Mouse (Mus musculus): ENCODE results near the gene Camkk2.

Gene Camkk2

DNA sequence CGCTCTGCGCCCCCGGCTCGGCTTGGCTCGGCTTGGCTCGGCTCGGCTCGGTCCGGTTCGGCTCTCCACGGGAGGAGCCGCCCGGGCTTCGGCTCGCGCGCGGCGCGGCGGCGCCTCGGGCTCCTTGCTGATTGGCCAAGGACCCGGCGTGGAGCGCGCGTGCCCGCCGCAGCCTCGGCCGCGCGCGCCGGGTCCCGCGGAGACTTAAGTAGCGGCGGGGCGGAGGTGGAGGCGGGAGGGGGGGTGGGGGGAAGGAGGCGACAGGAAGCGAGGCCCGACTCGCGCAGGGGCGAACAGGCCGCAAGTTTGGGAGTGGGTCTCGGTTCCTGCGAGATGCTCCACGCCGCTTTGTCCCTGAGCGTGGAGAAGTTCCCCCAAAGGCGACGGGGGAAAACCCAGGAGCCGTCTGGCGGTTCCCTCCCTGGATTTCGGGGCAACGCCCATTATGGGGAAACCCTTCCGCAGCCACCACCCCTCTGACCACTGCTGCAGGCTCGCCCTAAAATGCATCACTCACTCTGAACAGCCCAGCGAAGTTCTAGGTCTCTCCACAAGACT lies at the start of gene Camkk2:
Gene Camkk2 (minus strand): TSS at position 133 of the 558 bp plus-strand sequence.
- peak; percentile 77 for DNase-seq (ENCODE audit: low spot score)

DNA sequence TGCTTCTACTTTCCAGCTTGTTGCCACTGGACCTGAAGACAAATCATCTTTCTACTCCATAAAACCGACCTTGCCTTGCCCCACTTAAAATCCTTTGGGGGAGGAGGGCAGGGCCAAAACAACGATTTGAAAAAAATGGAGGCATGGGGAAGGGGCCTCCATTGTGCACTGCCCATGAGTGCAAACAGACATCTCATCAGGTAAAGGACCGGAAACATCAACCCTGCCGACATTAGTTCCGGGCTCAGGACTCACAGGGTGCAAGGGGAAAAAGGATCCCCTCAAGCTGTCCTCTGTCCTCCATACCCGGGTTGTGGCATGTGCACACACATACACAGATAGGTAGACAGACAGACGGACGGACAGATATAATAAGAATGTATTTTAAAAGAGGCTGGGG lies 45.9 kb upstream of the Camkk2 start:
- DNase-seq (ENCODE audit: low spot score), result no peak

DNA sequence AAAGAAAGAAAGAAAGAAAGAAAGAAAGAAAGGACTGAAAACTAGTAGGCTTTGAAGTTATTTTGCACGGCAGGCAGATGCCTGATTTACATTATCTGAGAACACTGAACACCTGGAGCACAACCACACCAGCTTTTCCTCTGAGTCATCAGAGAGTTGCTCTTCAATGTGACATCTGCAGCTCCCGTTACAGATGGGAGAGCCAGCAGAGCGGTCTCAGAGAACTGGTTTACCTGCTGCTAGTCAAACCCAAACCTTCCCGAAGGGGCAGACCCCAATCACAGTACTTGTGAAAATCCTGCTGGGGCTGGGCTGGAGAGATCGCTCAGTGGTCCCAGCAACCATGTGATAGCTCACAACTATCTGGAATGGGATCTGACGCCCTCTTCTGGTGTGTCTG lies 45.2 kb upstream of the Camkk2 start:
- DNase-seq (ENCODE audit: low spot score), result no peak

DNA sequence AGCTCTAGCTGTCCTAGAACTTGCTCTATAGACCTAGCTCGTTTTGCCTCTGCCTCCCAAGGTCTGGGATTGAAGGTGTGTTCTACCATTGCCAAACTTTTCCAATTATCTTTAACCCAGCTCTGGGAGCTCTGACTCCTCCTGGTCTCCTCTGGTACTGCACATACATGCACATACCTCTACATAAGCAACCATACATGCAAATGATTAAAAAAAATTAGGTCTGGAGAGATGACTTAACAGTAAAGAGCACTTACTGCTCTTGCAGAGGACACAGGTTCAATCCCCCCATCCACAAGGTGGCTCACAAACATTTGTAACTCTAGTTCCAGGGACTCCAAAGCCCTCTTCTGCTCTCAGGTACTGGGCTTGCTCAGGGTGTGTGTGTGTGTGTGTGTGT lies 44.8 kb upstream of the Camkk2 start:
- no peak for DNase-seq (ENCODE audit: low spot score)

DNA sequence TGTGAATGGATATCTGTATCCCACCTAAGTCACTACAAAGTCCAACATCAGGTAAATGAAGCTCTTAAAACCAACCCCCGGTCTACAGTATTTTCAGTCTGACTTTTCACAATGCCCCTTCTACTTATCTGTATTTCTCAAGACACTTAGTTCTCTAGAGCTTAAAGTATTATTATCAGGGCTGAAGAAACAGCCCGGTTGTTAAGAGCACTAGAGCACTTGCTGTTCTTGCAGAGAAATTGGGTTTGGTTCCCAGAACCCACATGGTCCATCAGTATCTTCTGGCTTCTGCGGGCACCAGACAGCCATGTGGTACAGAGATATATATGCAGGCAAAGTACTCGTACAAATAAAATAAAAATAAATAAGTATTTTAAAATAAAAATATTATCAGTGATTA lies 43.2 kb upstream of the Camkk2 start:
- DNase-seq (ENCODE audit: low spot score), result no peak

DNA sequence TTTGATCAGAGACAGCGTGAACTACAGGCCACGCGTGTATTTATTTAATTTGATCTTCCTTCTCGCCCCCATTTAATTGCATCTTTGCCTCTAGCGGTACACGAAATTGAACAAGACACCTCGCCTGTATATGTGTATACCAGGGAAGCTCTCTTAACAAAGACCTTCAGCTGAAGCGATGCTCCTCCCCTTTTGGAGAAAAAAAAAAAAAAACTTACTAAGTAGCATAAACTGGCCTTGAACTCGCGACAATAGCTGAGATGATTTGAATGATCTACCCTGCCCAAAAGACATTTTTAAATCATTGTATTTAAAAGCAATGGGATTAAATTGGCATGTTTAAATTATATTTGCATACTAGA lies 42.3 kb upstream of the Camkk2 start:
- DNase-seq (ENCODE audit: low spot score), result no peak

DNA sequence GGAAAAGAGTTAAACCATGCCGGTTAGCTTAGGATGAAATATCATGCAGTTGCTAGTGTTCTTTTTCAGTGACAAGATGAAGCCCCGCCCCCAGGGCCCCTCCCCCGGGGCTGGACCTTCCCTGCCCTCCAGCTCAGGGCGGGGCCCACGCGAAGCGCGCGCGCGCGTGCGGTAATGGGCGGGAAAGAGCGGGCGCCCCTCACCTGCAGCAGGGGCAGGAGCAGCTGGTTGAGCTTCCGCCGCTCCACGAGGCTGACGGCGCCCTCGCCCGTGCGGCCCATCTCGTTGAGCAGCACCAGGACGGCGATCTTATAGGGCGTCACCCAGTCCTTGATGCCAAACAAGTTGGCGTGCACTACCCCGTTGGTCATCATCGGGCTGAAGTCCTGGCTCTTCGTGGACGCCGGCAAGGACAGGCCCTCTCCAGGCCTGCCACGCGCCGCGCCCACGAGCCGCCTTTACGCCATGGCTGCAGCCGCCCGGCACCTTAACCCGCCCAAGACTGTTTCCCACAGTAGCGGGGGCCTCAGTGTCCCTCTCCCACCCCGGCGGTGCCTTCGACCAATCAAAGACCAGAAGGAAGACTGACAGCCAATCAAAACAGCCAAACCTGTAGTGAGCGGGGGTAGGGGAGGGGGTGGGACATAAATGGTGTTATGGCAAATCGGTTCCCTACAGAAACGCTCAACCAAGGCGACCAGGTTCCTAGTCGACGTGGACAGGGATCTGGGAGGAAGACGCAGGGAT lies 41.7 kb upstream of the Camkk2 start, which contains the start of gene Anapc5:
Gene Anapc5 (minus strand): TSS at position 563 of the 747 bp plus-strand sequence.
- peak; percentile 90 for DNase-seq (ENCODE audit: low spot score)

DNA sequence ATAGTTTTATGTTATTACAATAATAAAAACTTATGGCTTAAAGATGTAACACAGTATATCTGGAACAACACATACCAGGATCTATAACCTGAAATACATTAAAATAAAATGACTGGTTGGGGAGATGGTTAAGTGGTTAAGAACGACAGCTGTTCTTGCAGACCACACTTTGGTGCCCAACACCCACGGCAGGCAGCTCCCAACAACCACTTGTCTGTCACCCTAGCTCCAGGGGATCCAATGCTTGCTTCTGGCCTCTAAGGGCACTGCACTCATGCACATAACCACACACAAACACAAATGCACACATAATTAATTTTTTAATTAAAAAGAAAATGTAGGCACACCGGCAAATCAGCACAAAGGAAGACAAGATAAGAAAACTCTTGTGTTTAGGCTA lies 33.5 kb upstream of the Camkk2 start:
- no peak for DNase-seq (ENCODE audit: low spot score)

DNA sequence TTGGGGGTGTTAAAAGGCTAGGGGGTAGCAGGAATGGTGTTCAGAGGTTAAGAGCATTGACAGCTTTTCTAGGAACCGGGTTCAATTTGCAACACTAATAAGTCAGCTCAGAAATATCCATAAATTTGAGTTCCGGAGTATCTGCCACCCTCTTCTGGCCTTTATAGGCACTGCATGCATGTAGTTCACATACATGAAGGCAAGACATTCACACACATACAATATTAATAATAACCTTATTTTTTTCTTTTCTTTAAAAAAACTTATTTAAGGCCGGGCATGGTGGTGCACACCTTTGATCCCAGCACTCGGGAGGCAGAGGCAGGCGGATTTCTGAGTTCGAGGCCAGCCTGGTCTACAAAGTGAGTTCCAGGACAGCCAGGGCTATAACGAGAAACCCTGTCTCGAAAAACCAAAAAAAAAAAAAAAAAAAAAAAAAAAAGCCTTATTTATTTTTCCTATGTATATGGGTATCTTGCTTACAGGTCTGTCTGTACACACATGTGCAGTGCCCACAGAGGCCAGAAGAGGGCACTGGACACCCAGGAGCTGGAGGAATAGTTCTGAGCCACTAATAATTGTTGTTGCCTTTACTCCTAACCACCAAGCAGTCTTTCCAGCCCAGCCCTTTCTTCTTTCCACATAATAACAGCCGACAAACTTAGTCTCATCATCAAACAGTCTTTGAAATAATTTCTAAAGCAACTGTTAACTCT lies 32.3 kb upstream of the Camkk2 start:
- DNase-seq (ENCODE audit: low spot score), result no peak

DNA sequence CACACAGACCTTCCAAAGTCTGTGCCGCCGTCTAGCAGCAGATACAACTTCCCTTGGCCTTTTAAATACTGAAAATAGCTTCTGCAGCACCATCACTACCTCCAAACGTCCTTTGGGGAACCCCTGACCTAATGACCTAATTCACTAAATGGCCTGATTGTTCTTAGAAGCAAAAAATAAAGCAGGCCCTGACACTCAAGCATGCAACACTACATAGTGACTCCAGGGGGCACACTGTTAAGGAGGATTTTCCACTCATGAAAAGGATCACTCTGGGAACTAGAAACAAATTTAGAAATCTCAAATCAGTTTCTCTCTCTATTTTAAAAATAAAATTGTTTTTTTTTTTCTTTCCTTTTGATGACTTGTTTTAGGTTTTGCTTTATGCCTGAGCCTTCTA lies 26.3 kb upstream of the Camkk2 start:
- no peak for DNase-seq (ENCODE audit: low spot score)

DNA sequence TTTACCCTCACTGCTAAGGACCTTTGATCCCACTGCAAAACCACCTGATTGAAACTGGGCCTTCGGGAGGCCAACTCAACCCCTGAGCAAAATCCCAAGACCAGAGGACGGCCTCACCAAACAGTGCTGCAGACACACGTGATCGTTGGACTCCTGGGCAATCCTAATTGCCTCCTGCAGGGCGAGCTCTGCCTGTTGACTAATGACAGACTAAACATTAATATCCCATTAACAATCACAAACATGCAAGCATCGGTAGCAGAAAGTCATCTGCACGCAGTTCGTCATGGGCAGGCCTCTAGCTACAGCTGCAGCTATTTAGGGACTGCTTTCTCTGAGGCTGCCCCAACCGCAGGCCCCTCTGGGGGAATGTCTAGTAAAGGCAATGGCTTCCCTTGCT lies 23.5 kb upstream of the Camkk2 start:
- no peak for DNase-seq (ENCODE audit: low spot score)

DNA sequence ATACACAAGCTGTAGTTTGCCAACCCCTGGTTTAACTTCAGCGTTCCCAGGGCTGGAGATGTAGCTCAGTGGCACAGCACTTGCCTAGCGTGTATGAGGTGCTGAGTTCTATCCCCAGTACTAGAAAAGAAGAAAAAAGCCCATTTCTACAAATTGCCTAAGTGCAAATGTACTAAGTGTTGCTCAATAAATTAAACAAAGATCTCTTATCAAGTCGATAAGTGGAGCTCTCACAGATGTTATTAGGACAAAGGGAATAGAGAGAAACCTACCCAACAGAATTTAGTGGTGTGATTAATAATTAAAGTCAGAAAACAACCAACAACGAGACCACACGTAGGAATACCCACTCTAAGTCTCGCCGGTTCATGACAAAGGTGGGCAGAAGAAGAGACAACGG lies 22.5 kb upstream of the Camkk2 start:
- no peak for DNase-seq (ENCODE audit: low spot score)

DNA sequence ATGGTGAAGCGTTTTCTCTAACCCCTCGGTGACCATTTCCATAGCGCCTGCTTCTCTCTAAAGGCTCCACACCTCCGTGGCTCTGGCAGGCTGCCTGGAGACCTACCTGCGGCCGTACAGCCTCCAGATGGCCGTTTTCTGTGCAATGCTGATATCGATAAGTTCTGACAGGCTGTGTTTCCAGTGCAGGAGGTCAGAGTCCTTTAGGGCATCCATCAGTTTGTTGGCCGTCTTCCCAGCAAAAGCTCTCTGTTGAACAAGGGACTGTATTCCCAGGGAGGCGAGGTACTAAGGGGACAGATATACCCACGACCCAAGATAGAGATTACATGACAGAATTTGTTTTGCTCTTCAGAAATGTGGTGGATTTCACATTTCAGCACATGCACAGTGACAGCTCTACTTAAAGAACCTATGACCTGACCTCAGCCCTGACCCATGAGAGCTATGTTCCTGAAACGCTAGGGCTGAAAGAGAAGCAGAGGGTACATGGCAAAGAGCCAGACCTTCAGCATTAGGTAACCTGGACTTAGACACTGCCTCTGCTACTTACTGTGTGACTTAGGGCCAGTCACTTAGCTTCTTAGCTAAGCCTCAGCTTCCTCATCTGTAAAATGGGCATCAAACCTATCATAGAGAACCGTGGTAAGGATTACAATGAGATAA lies 21.3 kb upstream of the Camkk2 start:
- DNase-seq (ENCODE audit: low spot score), result no peak

DNA sequence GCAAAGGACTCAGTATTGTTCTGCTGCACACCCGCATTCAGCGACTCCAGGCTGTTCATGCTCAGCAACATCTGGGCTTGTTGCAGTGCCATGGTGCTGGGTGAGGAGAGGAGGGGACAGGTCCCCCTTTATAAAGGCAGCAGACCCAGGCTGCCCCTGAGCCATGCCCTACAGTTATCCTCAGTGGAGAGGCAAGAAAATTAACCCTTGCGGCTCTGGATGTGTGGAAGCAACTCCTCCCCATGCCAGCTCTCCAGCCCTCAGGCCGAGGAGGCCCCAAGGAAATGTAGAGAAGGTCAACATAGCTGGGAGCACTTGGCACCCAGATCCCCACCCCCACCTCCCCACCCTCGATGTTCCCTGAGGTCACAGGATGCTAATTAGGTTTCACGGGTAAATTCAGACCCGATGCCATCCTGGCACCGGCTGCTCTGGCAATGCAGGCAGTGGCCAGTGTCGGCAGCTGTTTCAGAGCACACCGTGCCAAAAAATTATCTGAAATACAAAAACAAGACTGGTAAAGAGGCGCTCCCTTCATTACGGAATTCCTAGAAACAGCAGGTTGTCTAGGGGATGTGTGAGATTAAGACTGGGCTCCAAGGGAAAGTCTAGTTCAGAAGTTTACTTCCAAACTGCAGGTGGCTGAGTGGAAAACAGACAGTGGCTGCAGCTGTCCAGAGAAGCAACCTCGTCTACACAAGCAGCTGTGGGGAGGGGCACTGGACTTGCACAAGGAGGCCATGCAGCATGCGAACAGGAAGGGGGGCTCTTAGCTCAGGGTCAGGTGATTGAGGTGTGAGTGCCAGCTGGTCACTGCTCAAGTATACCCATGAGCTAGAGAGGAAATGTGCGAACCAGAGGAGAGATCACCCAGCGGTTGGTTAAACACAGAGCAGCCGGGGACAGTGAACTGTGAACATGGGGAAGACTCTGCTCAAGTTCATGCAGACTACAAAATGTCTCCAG lies 20.5 kb upstream of the Camkk2 start:
- no peak for DNase-seq (ENCODE audit: low spot score)

DNA sequence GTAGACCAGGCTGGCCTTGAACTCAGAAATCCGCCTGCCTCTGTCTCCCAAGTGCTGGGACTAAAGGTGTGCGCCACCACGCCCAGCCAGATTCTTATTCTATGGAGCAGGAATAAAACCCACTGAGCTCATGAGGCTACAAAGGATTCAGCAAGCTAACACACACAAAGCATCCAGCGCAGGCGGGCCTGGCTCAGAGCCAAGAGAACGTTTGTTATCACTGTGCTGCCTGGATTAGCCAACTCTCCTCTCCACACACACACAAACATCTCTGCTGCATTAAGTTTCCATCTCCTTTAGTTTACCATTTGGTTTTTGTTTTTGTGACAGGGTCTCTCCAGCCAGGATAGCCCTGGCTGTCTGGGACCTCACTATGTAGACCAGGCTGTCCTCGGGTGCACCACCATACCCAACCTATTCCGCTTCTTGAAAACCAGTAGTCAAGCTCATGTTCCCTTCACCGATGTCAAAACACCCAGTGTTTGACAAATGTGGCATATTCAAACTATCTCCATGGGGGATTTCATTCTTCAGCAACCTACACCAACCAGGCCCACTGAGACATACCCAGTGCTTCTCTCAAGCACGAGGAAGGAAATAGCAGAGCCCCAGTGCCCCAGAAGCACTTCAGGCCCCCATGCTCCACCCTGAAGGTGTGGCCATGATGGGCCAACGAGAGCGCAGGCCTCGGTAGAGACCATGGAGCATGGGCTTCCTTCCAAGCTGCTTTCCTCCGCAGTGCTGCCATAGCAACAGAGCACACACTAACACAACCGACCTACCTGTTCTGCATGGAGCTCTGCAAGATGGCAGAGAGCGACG lies 19.6 kb upstream of the Camkk2 start:
- peak; percentile 71 for DNase-seq (ENCODE audit: low spot score)

DNA sequence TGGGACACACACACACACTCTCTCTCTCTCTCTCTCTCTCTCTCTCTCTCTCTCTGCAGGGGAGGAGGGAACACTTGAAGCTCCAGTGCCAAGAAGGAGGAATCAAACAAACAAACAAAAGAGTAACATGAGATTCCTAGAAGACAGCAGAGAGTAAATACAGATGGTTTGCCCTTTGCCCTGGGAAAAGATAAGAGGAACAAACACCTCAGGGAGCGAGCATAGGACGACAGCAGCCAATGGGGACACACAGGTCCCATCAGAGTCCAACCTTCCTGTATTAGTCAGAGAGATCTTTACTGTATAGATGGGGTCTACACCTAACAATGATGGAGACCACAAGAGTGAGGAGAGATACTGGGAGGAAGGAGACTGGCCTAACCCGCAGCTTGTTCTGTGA lies 18.7 kb upstream of the Camkk2 start:
- no peak for DNase-seq (ENCODE audit: low spot score)

DNA sequence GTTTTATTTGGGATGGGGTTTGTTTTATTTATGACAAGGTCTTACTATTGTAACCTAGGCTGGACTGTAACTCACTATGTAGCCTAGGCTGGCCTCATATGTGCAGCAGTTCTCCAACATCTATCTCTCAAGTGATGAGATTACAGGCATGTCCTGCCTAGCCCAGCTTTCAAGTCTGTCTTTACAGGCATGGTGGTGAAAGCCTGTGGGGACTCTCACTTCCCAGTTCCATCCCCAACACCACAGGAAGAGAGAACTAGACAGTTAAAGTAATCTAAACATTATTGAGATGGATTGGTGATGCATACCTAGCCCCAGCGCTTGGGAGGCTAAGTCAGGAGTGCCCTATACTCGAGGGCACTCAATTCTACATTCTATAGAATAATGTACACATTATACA lies 9.5 kb upstream of the Camkk2 start:
- no peak for DNase-seq (ENCODE audit: low spot score)

DNA sequence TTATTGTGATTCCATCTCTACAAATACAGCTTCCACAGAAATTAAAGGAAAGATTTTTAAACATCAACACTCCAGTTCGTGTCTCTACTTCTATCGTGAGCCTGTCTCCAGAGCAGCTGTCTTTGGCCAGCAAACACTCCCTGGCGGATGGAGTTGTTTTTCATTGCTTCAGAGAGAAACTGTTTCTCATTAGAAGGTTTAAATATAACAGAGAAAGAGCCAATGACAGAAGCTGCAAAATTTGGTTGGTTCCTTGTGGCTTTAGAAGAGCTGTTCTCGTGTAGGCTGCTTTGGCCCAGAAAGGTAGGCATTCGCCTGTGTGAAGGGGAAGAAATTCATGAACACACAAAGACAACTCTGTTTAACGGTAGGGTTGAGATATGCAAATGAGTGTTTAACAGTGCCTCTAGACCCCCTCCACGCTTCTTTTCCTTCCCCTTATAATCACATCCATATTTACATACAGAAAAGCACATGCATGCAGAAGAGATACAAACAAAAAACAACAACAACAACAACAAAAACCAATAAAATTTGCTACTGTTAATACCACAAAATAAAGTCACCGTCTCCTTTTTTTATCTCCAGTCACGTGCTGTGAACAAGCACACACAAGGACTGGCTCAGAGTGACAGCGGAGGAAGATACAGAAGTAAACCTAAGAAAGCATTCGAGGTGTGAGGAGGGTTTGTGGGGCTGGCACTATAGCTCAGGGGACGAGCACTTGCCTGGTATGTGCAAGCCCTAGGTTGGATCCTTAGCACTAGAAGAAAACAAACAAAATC lies 7.0 kb upstream of the Camkk2 start:
- DNase-seq (ENCODE audit: low spot score), result no peak

DNA sequence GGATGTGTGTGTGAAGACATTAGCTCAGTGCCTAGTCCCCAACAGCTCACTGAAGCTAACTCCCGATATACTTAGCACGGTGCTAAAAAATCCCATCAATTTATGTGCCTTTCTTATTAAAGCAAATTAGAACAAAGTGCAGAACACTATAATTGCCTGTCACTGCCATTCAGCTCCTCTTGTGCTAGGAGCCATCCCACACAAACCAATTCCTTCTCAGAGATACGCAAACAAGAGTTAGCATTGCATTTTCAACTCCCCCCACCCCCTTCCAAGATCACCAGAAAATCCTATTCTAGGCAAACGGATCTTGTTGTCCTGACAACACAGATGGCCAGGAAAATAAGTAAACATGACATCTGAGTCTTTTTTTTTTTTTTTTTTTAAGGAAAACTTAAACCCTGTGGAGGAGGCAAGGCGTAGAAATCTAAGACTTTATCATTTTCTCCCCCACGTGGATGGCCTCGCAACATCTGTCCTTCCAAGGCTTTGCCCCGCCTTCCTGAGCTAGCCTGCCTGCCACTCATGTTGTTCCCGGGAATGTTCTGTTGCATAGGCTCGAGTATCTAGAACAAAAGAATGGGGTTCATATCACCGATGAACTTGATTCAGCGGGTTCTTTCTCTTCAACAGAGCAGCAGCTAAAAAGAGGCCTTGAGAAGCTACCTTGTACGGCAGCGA lies 4.7 kb upstream of the Camkk2 start:
- peak; percentile 41 for DNase-seq (ENCODE audit: low spot score)
